Mouse (Mus musculus) cerebellum, adult 2 months (tissue): ENCODE measurements at regions not wholly inside any gene's neighbourhood (a gene's known extent, or its start where the extent isn't known, plus 50 kb on each side); places are given as distances from the start of the nearest gene placed in this dataset.

Experiments used
- CTCF ChIP-seq: fragments of 200-500 bp; IDR thresholded peaks from 2 replicates; pipeline ENCODE4 v1.5.1; 2011; ENCODE audit warnings: low read depth, mild to moderate bottlenecking, control low read depth, low read length, moderate library complexity, borderline replicate concordance; ENCODE audit not compliant: insufficient read depth
- POLR2A ChIP-seq: fragments of 200-500 bp; IDR thresholded peaks from 2 replicates; pipeline ENCODE4 v1.6.1; 2011; ENCODE audit warnings: low read length, control low read depth, borderline replicate concordance; ENCODE audit not compliant: insufficient read depth

DNA sequence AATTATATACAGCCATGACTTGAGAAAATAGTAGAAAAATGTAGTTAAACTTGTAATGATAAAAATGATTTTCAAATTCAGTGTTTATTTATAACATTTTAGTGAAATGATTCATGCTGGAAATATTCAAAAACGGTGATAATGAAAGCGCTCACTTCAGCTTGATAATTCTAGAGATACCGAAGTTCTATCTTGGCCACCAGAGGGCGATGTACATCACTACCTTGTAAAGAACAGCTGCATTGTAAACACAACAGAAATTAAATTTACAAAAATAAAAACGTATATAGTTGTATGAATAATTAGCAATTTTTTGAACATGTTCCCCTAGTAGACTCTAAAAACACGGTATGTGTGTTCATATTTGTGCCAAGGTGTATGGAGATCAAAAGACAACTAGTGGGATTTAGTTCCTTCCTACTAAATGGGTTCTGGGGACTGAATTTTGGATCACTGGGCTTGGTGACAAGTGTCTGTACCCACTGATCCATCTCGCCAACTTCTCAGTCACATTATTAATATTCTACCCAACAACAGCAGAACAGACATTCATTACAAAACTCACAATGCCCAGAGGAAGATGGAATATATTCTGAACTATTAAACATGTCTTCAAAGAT lies 1191.6 kb downstream of the 9330182O14Rik start:
- peak; percentile 47; the same call in 1 of the 2 replicates for TF ChIP-seq CTCF
- TF ChIP-seq POLR2A: no peak
